Mouse (Mus musculus) limb, embryonic 14.5 days (tissue): Measurements from ENCODE around the gene Fads1. TPM values are rescaled to one million over a fixed set of nuclear protein-coding genes. Genes with fewer than 3 reads are reported as not detected.
A peak's percentile ranks its signal among the peaks of the same experiment; 100 is the strongest.

Experiments
- ATAC-seq: fragments of 200-750 bp; cut with Nextera tagmentation; 2 replicates; pipeline ENCODE4 v1.8.0; 2017; ENCODE audit warnings: low read depth, moderate number of reproducible peaks, moderate TSS enrichment; ENCODE audit not compliant: low FRiP score
- DNase-seq: peaks from one replicate; pipeline ENCODE4 v3.0.0-alpha.2; 2015; ENCODE audit warnings: low spot score
- H3K27ac ChIP-seq: fragments of 300-500 bp; sonication (generic); replicated peaks from 2 replicates; pipeline ENCODE4 v1.5.1; 2014; ENCODE audit warnings: low read depth, mild to moderate bottlenecking, low read length, moderate library complexity, mixed read lengths
- H3K27me3 ChIP-seq: fragments of 300-500 bp; sonication (generic); 2 replicates; pipeline ENCODE4 v1.6.1; 2014; ENCODE audit warnings: low read length, mixed read lengths; ENCODE audit not compliant: control insufficient read depth, insufficient read depth
- H3K36me3 ChIP-seq: fragments of 300-500 bp; sonication (generic); 2 replicates; pipeline ENCODE4 v1.6.1; 2014; ENCODE audit warnings: mild to moderate bottlenecking, low read length, moderate library complexity, mixed read lengths; ENCODE audit not compliant: control insufficient read depth, insufficient read depth
- H3K4me1 ChIP-seq: fragments of 300-500 bp; sonication (generic); 2 replicates; pipeline ENCODE4 v1.6.1; 2014; ENCODE audit warnings: antibody characterized with exemption, low read length, mixed read lengths; ENCODE audit not compliant: control insufficient read depth, insufficient read depth
- H3K4me2 ChIP-seq: fragments of 300-500 bp; sonication (generic); replicated peaks from 2 replicates; pipeline ENCODE4 v1.6.1; 2014; ENCODE audit warnings: low read depth, mild to moderate bottlenecking, low read length, moderate library complexity; ENCODE audit not compliant: severe bottlenecking
- H3K4me3 ChIP-seq: fragments of 300-500 bp; sonication (generic); replicated peaks from 2 replicates; pipeline ENCODE4 v1.5.1; 2014; ENCODE audit warnings: low read length
- H3K9ac ChIP-seq: fragments of 300-500 bp; sonication (generic); 2 replicates; pipeline ENCODE4 v1.6.1; 2014; ENCODE audit warnings: mild to moderate bottlenecking, low read depth, low read length, moderate library complexity; ENCODE audit not compliant: severe bottlenecking
- H3K9me3 ChIP-seq: fragments of 300-500 bp; sonication (generic); 2 replicates; pipeline ENCODE4 v1.6.1; 2016; ENCODE audit warnings: low read length; ENCODE audit not compliant: control insufficient read depth
- POLR2A ChIP-seq: fragments of 200-500 bp; IDR thresholded peaks from 2 replicates; pipeline ENCODE4 v1.8.0; 2012; ENCODE audit warnings: inconsistent platforms, mild to moderate bottlenecking, moderate library complexity, borderline replicate concordance; ENCODE audit not compliant: insufficient read depth, insufficient read length; ENCODE audit errors: extremely low read depth
- WGBS: fragments of 180-500 bp; shearing (Covaris S2); extraction: QIAGEN DNeasy Blood & Tissue Kit; methylation state at CpG from one replicate; pipeline ENCODE4 v1.1.7; 2014; 5-methylcytosine and 5-hydroxymethylcytosine counted together
- polyA plus RNA-seq, 2 experiments: library from polyadenylated mRNA; depleted of rRNA in 1 of 2; stranded (reverse) in 1 of 2; unstranded in 1 of 2; fragments of >200 nt; fragmentation: Nextera tagmentation in 1 of 2; extraction: Ambion mirVana in 1 of 2; gene quantifications; 2 replicates each; pipeline versions ENCODE4 v1.2.1 to v1.2.3; 2012 to 2014

Fads1 gene
- polyA plus RNA-seq, 2 experiments = 81.1 to 87.3 TPM

GRCm38 (mm10) chr19:10219593-10219992, 36.9 kb downstream of the Fads1 start:
- TF ChIP-seq POLR2A = no peak
- Histone ChIP-seq H3K27ac (no peak overlapping the region), H3K9ac (no peak overlapping the region), H3K4me3 (no peak overlapping the region), H3K9me3 (no peaks in the 10 kb centered on the region), H3K27me3 (no peaks in the 10 kb centered on the region), H3K36me3 (0 out of 2 replicates have a peak, but pooled peaks cover 4% of the 10 kb centered on the region), H3K4me1 (no peaks in the 10 kb centered on the region), H3K4me2 (no peak overlapping the region)
- DNase-seq (no peak), ATAC-seq (peak; percentile 14; the same call in 1 of the 2 replicates)
- WGBS = 78% methylated on average over 6 of the region's 6 CpGs

- Histone ChIP-seq H3K4me2 (no peak overlapping the region), H3K9me3 (no peaks in the 10 kb centered on the region), H3K4me1 (no peaks in the 10 kb centered on the region), H3K4me3 (no peak overlapping the region), H3K36me3 (no peaks in the 10 kb centered on the region), H3K9ac (no peak overlapping the region), H3K27me3 (no peaks in the 10 kb centered on the region), H3K27ac (no peak overlapping the region)
- no peak for TF ChIP-seq POLR2A
- WGBS = 24% methylated on average over 4 of the region's 4 CpGs
- ATAC-seq (no peak), DNase-seq (no peak)
Measured at GRCm38 (mm10) chr19:10221585-10221984, 38.9 kb downstream of the Fads1 start.

GRCm38 (mm10) chr19:10222656-10223055, 40.0 kb downstream of the Fads1 start:
- TF ChIP-seq POLR2A = no peak
- Histone ChIP-seq H3K9me3 (no peaks in the 10 kb centered on the region), H3K27me3 (no peaks in the 10 kb centered on the region), H3K4me1 (no peaks in the 10 kb centered on the region), H3K27ac (no peak overlapping the region), H3K4me2 (no peak overlapping the region), H3K9ac (no peak overlapping the region), H3K36me3 (no peaks in the 10 kb centered on the region), H3K4me3 (no peak overlapping the region)
- no peak for DNase-seq
- WGBS = 31% methylated on average over 8 of the region's 8 CpGs
- ATAC-seq = no peak

- DNase-seq = no peak
- 83% methylated on average over 4 of the region's 4 CpGs for WGBS
- H3K4me1 ChIP-seq = no peaks in the 10 kb centered on the region
- no peak overlapping the region for H3K4me2 ChIP-seq
- H3K27me3 ChIP-seq = no peaks in the 10 kb centered on the region
- H3K9ac ChIP-seq = no peak overlapping the region
- no peak for TF ChIP-seq POLR2A
- ATAC-seq = no peak
- H3K36me3 ChIP-seq = no peaks in the 10 kb centered on the region
- H3K9me3 ChIP-seq = no peaks in the 10 kb centered on the region
- H3K4me3 ChIP-seq = no peak overlapping the region
- H3K27ac ChIP-seq = no peak overlapping the region
Measured at GRCm38 (mm10) chr19:10223561-10223960, 40.9 kb downstream of the Fads1 start.

- Histone ChIP-seq H3K36me3 (no peaks in the 10 kb centered on the region), H3K9ac (no peak overlapping the region), H3K4me1 (no peaks in the 10 kb centered on the region), H3K4me3 (no peak overlapping the region), H3K9me3 (no peaks in the 10 kb centered on the region), H3K27me3 (no peaks in the 10 kb centered on the region), H3K27ac (no peak overlapping the region), H3K4me2 (no peak overlapping the region)
- TF ChIP-seq POLR2A = no peak
- WGBS = 48% methylated on average over 26 of the region's 26 CpGs
- no peak for ATAC-seq
- DNase-seq = no peak
Measured at GRCm38 (mm10) chr19:10224637-10225453, 42.2 kb downstream of the Fads1 start.
